Mouse (Mus musculus): ENCODE results near the gene Myadm. TPM values are rescaled to one million over a fixed set of nuclear protein-coding genes. Genes with fewer than 3 reads are reported as not detected.

Gene Myadm
- total RNA-seq, 2 experiments from 2014 or later, result 1.2 to 2.4 TPM

DNA sequence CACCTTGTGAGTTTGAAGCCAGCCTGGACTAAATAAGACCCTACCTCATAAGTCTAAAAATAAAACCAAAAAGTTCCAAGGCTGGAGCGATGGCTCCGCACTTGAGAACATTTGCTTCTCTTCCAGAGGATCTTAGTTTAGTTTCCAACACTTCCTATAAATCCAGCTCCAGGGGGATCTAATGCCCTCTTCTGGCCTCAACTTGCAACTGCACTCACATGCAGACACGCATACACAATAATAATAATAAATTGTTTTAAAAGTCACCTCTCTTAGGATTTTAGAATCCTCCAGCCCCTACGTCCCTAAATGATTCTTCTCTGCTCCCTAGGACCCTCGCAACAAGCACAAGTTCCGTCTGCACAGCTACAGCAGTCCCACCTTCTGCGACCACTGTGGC lies 21.4 kb downstream of the Myadm start:
- ATAC-seq (replicated peaks; ENCODE audit: low FRiP score, low TSS enrichment, poor library complexity, severe bottlenecking), result no peak

DNA sequence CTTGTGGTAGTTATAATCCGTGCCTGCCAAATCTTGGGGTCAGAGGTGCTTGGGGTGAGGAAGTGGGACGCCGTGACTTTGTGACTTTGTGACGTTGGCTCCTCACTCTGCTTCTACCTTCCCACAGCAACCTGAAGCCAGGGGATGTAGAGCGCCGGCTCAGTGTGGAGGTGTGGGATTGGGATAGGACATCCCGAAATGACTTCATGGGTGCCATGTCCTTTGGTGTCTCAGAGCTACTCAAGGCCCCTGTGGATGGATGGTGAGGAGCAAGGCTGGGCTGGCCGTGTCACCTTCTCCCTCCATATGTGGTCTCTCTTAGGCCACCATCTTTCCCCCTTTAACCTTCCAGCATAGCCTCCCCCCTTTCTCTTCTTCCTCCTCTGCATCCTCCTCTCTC lies 24.7 kb downstream of the Myadm start:
- no peak for ATAC-seq (replicated peaks; ENCODE audit: low FRiP score, low TSS enrichment, poor library complexity, severe bottlenecking)

DNA sequence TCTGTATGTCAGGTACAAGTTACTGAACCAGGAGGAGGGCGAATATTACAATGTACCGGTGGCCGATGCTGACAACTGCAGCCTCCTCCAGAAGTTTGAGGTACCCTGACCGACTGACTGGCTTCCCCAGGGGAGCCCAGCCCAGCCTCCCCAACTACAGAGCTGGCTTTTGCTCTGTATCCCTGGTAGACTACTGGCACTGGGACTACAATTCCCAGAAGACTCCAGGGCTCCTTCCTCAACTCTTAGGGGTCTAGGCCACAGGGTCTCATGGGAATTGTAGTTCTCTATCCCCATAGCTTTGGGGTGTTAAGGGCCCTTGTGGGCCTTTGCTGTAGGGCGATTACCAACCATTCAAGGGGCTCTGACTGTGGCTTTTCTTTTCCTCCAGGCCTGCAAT lies 25.2 kb downstream of the Myadm start:
- ATAC-seq (replicated peaks; ENCODE audit: low FRiP score, low TSS enrichment, poor library complexity, severe bottlenecking), result no peak

DNA sequence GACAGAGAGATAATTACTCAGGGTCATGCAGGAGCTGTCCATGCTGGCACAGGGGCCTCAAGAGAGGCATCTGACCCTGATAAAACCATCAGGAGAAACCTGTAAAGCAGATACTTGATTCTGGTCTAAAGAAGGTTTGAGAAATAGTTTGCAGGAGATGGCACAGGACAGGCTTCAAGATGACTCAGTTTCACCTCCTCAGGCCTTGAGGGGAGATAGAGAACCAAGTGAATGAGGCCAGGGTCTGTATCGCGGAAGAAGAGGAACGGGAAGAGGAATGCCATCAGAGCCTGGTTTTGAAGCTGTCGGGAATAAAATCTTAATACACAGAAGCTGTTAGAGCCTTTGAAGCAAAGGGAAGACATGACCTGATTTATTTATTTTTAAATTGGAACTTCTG lies 28.8 kb downstream of the Myadm start:
- no peak for ATAC-seq (replicated peaks; ENCODE audit: low FRiP score, low TSS enrichment, poor library complexity, severe bottlenecking)

DNA sequence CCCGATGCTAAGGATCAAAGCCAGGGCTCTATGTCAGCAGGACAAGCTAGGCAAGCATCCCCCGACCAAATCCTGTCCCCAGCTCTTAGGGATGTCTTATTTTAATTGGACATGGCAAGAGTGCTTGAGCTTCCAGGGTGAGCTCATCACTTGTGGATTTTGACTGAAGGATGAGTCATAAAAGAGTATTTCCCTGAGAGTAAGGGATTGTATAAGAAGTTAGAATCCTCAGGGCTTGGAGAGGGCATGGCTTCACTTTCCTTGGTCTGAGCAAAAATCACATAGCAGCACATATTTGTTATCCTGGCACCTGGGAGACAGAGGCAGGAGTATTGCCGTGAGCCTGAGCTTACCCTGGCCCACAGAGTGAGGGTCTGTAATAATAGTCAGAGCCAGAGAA lies 32.0 kb downstream of the Myadm start:
- ATAC-seq (replicated peaks; ENCODE audit: low FRiP score, low TSS enrichment, poor library complexity, severe bottlenecking), result no peak

DNA sequence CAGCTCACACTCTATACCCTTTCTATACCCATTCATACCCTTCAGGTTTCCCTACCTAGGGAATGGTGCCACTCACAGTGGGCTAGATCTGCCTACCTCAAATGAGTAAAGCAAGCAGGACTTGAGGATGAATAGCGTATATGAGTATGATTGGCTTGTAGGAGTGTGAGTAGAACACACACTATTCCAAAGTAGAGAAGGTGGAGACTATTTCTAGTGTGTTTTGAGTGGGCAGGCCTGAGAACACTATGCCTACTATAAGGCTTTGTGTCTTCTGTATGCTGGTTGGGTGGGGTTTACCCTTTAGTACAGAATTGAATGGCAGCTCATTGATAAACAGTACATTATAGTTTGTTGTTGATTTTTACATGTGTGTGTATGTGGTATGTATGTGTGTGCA lies 34.9 kb downstream of the Myadm start:
- ATAC-seq (replicated peaks; ENCODE audit: low FRiP score, low TSS enrichment, poor library complexity, severe bottlenecking), result no peak

DNA sequence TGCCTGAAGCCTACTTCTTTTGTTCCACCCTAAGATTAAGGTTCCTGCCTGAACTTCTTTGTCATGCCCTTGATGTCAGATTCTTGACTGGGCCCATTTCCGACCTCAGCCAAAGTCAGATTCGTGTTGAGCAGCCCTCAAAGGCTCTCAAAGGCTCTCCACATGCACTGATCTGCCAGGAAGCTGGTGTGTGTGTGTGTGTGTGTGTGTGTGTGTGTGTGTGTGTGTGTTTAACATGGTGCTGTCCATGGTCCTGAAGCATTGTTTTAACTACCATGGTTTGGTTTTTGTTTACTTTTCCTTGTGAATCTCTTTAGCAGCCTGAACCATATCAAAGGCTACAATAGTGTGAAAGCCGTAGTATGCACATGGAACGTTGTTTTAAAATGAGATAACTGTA lies 39.1 kb downstream of the Myadm start:
- no peak for ATAC-seq (replicated peaks; ENCODE audit: low FRiP score, low TSS enrichment, poor library complexity, severe bottlenecking)

DNA sequence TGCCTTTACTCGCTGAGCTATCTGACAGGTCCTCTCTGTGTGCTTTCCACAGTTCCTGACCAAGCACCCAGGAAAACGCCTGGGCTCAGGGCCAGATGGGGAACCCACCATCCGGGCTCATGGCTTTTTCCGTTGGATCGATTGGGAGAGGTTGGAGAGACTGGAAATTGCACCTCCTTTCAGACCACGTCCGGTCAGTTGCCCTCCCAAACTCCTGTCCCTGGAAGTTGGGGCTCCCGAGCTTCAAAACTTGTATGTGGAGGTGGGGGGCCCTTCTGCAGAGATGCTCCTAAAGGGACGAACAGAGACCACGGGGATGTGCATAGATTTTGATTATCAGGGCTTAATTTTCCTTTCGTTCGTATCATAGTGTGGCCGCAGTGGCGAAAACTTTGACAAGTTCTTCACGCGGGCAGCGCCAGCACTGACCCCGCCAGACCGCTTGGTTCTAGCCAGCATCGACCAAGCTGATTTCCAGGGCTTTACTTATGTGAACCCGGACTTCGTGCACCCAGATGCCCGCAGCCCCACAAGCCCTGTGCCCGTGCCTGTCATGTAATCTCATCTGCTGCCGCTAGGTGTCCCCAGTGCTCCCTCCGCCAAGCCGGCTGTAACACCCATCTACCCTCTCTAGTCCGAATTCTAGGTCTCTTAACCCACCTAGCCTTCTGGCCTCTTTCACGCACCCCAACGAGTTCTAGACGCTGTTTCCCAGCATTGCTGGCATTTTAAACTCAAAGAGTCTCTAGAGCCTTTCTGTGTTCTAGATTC lies 41.1 kb downstream of the Myadm start:
- ATAC-seq (replicated peaks; ENCODE audit: low FRiP score, low TSS enrichment, poor library complexity, severe bottlenecking), result peak; percentile 92

DNA sequence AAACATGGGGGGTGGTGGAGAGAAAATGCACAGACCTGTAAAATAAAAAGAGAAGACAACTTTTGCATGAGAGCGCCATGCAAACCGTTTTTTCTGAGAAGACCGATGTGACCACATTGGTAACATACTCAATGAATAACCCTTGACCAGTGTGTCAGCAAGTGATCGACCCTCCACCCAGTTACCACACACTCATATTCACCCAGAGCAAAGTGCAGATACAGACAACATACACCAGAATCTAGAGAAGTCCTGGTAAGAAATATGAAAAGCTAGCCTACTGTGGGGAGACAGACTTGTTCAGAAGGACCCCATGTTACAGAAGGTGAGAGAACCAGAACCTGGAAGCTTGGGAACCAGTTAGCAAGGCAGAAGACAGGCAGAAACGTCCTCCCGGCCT lies 42.3 kb downstream of the Myadm start:
- ATAC-seq (replicated peaks; ENCODE audit: low FRiP score, low TSS enrichment, poor library complexity, severe bottlenecking), result no peak

DNA sequence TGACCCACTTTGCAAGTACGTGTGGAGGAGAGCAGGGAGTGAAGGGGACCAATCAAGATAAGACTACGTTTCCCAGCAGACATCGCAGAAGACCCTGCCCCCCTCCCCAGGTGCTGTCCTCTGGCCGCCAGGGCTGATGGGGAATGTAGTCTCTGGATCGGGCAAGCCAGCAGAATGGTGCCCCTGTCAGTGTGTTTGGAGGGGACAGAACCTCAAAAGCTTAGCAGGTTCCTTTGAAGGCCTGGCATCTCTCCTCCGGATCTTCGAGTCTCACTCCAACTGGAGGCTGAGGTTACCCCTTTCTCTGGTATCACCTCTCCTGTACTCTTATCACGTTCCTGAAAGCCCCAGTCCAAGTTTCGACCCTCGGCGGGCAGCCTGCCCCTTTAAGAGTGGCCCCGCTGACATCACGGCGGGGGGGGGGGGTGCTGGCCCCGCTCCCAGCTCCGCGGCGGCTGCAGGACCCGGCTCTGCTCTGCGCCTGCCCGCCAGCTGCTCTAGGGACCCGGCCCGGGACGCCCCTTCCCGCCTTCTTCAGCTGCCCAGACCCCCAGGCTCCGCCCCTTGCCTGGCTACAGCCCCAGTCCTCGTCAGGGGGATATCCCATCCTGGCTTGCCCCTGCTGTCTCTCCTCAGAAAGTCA lies 42.8 kb downstream of the Myadm start:
- no peak for ATAC-seq (replicated peaks; ENCODE audit: low FRiP score, low TSS enrichment, poor library complexity, severe bottlenecking)

DNA sequence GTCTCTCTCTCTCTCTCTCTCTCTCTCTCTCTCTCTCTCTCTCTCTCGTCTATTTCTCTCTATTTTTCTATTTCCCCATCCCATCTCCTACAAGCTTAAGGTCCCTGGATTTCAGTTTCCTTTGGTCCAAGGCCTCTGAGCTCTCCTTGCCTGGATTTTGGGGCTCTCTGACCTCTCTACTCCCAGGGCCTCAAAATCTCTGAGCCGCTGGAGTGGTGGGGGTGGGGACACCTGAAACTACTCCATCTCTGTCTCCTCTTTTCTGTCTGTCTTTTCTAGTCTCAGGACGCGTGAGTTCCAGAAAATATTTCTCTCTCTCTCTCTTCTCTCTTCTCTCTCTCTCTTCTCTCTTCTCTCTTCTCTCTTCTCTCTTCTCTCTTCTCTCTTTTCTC lies 43.3 kb downstream of the Myadm start:
- ATAC-seq (replicated peaks; ENCODE audit: low FRiP score, low TSS enrichment, poor library complexity, severe bottlenecking), result no peak

DNA sequence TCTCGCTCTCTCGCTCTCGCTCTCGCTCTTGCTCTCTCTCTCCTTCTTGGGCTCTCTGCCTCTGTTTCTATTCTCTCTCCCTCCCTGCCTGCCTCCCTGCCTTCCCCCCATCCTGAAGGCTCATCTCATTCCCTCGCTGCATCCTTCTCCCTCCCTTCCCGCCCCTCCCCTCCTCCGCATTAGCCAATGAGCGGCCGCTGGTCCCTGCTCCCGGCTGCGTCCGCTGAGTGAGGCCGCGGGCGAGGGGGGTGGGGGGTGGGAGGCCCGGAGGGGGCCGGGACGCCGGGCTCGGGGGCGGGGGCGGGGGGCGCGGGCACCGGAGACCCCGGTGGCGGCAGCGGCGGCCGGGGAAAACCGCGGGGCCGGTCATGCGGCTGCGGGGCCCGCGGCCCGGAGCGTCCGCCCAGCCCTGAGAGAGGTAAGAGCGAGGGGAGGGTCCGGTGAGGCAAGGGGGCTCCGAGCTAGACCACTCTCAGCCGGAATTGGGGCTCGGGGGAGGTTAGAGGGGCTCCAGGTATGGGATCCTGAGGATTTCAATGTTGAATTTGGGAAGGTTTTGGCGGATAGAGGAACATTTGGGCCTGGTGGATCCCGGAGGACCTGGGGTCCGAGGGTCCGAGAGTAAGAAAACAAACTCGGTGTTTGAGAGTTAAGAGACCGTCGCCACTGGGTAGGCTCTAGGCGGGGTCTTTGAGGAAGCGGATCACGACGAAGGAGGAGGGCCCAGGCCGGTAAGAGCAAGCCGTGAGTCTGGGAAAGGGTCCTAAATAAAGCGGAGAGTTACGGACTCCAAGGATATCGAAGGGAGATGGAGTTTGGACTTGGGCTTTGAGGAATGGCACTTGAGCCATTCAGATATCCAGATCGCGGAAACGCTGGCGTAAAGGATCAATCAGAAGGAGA lies 44.0 kb downstream of the Myadm start, which contains the start of gene Cacng7:
Cacng7 (plus strand) TSS at position 337 of the 903 bp plus-strand sequence.
- no peak for ATAC-seq (replicated peaks; ENCODE audit: low FRiP score, low TSS enrichment, poor library complexity, severe bottlenecking)

DNA sequence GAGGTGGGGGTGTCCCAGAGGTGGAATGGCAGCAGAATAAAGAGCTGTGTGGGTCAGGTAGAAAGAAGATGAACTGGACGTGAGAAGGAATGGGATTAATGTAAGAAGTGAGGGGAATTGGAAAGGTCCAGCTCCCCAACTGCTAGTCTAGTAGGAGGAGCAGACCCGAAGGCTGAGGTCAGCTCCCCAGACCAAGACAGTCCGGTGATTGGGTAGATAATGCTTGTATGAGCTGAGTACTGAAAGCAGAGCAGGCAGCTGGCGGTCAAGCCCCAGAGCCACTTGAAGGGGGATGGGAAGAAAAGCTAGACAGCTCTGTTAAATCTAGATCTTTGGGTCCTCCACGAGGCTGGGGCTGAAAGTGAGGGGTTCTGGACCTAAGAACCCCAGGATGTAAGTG lies 44.7 kb downstream of the Myadm start:
- no peak for ATAC-seq (replicated peaks; ENCODE audit: low FRiP score, low TSS enrichment, poor library complexity, severe bottlenecking)

DNA sequence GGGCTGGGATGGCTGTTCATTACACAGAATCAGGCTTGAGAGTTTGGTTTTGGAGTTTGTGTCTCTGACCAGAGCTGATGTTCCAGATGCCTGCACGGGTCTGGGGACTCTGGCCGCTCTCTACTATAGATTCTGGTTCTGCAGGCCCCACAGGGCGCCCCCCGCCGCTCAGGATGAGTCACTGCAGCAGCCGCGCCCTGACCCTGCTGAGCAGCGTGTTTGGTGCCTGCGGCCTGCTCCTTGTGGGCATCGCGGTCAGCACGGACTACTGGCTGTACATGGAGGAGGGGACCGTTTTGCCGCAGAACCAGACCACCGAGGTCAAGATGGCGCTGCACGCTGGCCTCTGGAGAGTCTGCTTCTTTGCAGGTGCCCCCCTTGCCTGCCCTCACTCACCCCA lies 47.5 kb downstream of the Myadm start:
- no peak for ATAC-seq (replicated peaks; ENCODE audit: low FRiP score, low TSS enrichment, poor library complexity, severe bottlenecking)

DNA sequence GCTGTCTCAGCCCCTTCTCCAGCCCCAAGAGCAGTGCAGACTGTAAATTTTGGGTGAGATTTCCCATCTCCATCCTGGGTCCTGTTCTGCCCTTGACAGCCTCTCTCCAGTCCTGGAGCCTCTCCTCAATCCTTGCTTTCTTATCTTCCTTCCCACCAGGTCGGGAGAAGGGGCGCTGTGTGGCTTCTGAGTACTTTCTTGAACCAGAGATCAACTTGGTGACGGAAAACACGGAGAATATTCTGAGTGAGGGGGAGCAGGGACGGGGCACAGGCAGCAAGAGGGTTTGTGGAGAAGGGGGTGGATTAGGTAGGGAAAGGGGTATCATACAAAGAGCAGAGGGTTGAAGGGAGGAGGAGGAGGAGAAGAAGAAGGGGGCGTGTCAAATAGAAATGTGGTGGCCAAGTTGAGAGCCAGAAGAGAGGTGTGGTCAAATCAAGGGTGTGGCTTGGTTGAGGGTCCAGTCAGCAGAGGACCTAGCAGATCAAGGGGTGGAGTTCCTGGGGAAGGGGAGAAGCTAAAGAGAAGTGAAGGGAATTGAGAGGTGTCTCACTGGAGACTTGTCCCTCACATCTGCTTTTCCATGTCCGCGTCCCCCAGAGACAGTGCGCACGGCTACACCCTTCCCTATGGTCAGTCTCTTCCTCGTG lies 49.5 kb downstream of the Myadm start:
- ATAC-seq (replicated peaks; ENCODE audit: low FRiP score, low TSS enrichment, poor library complexity, severe bottlenecking), result no peak

DNA sequence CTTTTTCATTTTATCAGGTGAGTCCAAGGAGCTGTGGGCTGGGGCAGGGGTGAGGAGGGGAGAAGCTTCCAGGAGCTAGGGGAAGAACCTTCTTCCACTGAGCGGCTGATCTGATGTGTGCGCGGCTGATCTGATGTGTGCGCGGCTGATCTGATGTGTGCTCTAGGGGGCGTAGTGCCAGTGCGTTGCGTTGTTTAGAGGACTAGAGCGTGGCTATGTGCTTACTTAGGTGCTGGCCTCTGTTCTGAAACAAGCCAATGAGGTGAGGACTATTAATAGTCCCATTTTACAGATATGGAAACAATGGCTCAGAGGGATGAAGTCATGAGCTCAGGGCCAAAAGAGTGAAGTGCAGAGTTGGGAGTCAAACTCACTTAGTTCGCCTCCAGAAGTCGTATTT lies 50.1 kb downstream of the Myadm start:
- ATAC-seq (replicated peaks; ENCODE audit: low FRiP score, low TSS enrichment, poor library complexity, severe bottlenecking), result no peak

DNA sequence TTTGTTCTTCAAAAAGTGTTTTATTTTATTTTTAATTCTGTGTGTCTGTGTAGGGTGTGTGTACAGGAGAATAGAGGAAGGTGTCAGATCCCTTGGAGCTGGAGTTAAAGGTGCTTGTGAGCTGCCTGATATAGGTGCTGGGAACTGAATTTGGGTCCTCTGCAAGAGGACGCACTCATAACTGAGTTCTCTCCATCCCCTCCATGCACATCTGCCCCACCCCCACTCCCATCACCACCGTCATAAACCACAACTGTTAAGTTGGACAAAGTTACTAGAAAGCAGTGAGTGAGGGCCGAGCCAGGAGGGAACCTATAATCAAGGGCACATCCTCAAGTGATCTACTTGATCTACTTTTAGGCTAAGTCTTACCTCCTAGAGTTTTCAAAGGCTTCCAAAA lies 55.0 kb downstream of the Myadm start:
- ATAC-seq (replicated peaks; ENCODE audit: low FRiP score, low TSS enrichment, poor library complexity, severe bottlenecking), result no peak

DNA sequence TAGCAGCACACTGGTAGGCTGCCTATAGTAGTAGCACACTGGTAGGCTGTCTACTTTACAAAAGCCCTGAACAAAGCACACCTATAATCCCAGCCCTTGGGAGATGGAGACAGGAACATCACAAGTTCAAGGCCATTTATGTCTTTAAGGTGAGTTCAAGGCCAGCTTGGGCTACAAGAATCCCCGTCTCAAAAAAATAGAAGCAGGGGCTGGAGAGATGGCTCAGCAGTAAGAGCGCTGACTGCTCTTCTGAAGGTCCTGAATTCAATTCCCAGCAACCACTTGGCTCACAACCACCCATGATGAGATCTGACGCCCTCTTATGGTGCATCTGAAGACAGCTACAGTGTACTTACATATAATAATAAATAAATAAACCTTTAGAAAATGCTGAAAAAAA lies 56.4 kb downstream of the Myadm start:
- ATAC-seq (replicated peaks; ENCODE audit: low FRiP score, low TSS enrichment, poor library complexity, severe bottlenecking), result no peak

DNA sequence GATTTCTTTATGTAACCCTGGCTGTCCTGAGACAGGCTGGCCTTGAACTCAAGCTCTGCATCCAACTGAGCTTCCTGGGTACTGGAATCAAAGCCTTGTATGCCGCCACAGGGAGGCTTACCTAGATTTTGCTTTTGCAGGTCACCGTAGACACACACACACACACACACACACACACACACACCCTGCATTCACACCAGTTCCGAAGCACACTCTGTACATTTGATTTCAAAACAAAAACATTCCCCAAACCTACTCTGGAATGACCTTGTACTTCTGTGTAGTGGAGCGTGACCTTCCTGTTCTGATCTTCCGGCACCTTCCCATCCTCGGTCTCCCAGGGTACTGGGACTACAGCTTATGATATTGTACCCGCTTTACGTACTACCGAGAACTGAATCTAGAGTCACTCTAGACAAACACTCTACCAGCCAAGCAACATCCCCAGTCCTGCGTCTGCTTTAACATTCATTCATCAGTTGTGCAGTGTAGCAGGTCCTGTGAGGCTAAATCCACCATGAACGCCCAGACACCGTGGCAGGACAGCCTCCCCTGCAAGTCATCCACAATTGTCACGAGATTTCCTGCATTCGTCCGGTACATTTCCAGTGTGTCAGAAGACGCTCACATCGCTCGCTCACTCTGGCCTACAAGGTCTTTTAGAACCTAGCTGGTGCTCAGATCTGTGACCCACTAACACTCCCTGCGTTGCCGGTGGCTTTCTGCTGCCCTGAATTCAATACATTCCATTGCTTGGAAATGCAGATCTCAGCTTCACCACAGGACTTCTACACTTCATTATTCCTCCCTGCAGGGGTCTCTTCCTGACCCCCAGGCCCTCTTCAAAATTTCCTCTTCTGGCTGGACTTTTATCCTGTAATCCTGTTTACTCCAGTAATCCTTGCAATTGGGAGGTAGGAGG lies 58.7 kb downstream of the Myadm start:
- no peak for ATAC-seq (replicated peaks; ENCODE audit: low FRiP score, low TSS enrichment, poor library complexity, severe bottlenecking)
